Mouse (Mus musculus) brain, embryonic 14.5 days (tissue): ENCODE results near the gene Ppp1r14d.

Experiments used
- CTCF ChIP-seq: fragments of 200-500 bp; IDR thresholded peaks from 2 replicates; pipeline ENCODE4 v1.5.1; 2012; ENCODE audit warnings: inconsistent platforms, mild to moderate bottlenecking, moderate library complexity, borderline replicate concordance; ENCODE audit not compliant: insufficient read depth, insufficient read length; ENCODE audit errors: extremely low read depth
- POLR2A ChIP-seq: fragments of 200-500 bp; IDR thresholded peaks from 2 replicates; pipeline ENCODE4 v1.6.1; 2012; ENCODE audit warnings: mild to moderate bottlenecking, inconsistent platforms, borderline replicate concordance; ENCODE audit not compliant: poor library complexity, insufficient read depth, insufficient read length, severe bottlenecking; ENCODE audit errors: extremely low read depth

DNA sequence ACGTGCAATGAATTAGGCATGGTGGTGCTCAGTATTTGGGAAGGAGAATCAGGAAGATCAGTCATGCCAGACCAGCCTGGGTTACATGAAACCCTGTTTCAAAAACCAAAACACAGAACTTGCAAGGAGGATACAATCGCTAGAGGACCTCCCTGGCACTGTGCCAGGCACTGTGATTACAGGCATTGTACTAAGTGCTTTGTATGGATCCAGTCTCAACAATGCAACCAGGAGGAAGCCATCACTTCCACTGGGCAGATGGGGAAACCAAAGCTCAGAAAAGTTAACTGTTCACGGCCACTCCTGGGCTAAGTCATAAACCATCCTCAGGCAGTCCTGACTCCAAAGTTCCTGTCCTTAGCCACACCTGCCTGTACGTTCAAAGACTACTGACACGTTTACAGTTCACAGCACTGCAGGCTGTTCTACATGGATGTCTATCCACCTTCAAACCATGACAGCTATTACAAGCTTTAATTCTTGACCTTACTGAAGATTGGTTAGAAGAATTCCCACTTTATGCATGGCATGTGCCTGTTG lies 26.7 kb downstream of the Ppp1r14d start:
- no peak for TF ChIP-seq POLR2A
- TF ChIP-seq CTCF: no peak
